12 mouse cellular contexts compared by ENCODE assay signal in the genomic region with DNA sequence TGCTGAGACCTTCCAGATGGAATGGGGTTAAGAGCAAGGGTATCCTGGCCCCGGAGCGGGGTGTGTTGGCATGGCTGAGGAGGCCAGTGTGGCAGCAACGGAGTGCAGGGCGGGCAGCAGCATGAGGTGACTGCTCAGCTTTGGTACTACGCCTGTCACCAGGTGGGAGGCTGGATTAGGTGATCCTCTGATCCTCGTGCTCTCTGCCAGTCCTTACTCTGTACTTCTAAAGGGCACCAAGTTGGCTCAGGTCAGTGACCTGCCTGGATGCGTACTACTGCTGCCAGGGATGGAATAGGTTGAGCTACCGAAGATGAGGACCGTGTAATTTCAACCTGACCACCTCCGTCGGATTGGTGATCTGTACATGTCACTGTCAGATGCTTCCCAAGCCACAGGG.
DNase-seq lines count a peak whose midpoint lies in the region; ATAC-seq and TF ChIP-seq lines count a peak whose summit lies in the region.
"Had no signal": no experiment of that assay in that cellular context is flagged by ENCODE, and none has a peak within 500 bp of the region (broad histone marks: within the 10 kb centered on the region; RNA-seq: fewer than 3 reads in every experiment).

No protein-coding gene starts in this region.

- H3K4me3 ChIP-seq in cerebellum, adult 2 months (replicated peaks; ENCODE audit: insufficient read depth, low read depth, low read length), result no peak overlapping the region
- H3K4me3 ChIP-seq in kidney, embryonic 15.5 days (replicated peaks), result no peak overlapping the region
- H3K4me3 ChIP-seq in liver, postnatal 0 days (ENCODE audit: low read depth, low read length), result no peak overlapping the region
- H3K4me3 ChIP-seq in midbrain, embryonic 13.5 days (replicated peaks), result no peak overlapping the region
- H3K4me3 ChIP-seq: hindbrain, embryonic 12.5 days had no signal

- no peak for TF ChIP-seq CTCF in cerebellum, adult 2 months (IDR thresholded peaks at IDR 0.05; ENCODE audit: borderline replicate concordance, insufficient read depth, low read depth, low read length)
- no peak for TF ChIP-seq CTCF in liver, postnatal 0 days (IDR thresholded peaks at IDR 0.05; ENCODE audit: low read depth)

- 78% methylated on average over 11 of the region's 11 CpGs for WGBS in cerebellum, adult 2 months
- 69% methylated on average over 11 of the region's 11 CpGs for WGBS in kidney, embryonic 15.5 days
- WGBS in liver, postnatal 0 days (ENCODE audit: insufficient replicate concordance), result 85% methylated on average over 11 of the region's 11 CpGs
- WGBS in midbrain, embryonic 13.5 days, result 87% methylated on average over 11 of the region's 11 CpGs

- H3K4me1 ChIP-seq in cerebellum, adult 2 months (ENCODE audit: control insufficient read depth, insufficient read depth, low read length), result peaks cover 22% of the 10 kb centered on the region
- H3K4me1 ChIP-seq in kidney, embryonic 15.5 days, result peaks cover 54% of the 10 kb centered on the region
- peaks cover 29% of the 10 kb centered on the region for H3K4me1 ChIP-seq in liver, postnatal 0 days (ENCODE audit: insufficient read depth)
- peaks cover 34% of the 10 kb centered on the region for H3K4me1 ChIP-seq in midbrain, embryonic 13.5 days (replicated peaks)

- DNase-seq in cerebellum, adult 2 months, result no peak
- DNase-seq in cerebellum, adult 11 months, result no peak
- DNase-seq in kidney, adult 8-10 months, result peak; percentile 51 to 55
- DNase-seq in kidney, postnatal 10 days, result no peak
- DNase-seq in liver, postnatal 0 days, result no peak
- no peak for DNase-seq in embryo, embryonic 10 days (ENCODE audit: low spot score)
- DNase-seq: layer of hippocampus, adult 9-11 months had no signal

- peak overlapping the region; percentile 37 for H3K4me2 ChIP-seq in kidney, embryonic 15.5 days
- H3K4me2 ChIP-seq in liver, postnatal 0 days (ENCODE audit: low read depth, low read length), result no peak overlapping the region
- H3K4me2 ChIP-seq in midbrain, embryonic 13.5 days (replicated peaks), result no peak overlapping the region
- H3K4me2 ChIP-seq: heart, embryonic 11.5 days; hindbrain, embryonic 12.5 days had no signal

- H3K36me3 ChIP-seq in kidney, embryonic 15.5 days, result no peaks in the 10 kb centered on the region
- H3K36me3 ChIP-seq in liver, postnatal 0 days (replicated peaks; ENCODE audit: insufficient read depth, low read length), result no peaks in the 10 kb centered on the region
- H3K36me3 ChIP-seq in midbrain, embryonic 13.5 days, result no peaks in the 10 kb centered on the region
- H3K36me3 ChIP-seq: hindbrain, embryonic 12.5 days had no signal

- H3K9ac ChIP-seq in kidney, embryonic 15.5 days, result 0 out of 2 replicates have a peak overlapping the region, but pooled peaks have one; percentile 21
- no peak overlapping the region for H3K9ac ChIP-seq in liver, postnatal 0 days (replicated peaks)
- H3K9ac ChIP-seq in midbrain, embryonic 13.5 days (replicated peaks), result no peak overlapping the region
- H3K9ac ChIP-seq: hindbrain, embryonic 12.5 days; liver, embryonic 14.5 days had no signal

- peak; percentile 12 for ATAC-seq in kidney, embryonic 15.5 days (replicated peaks; ENCODE audit: low FRiP score)
- ATAC-seq in liver, postnatal 0 days, result no peak
- no peak for ATAC-seq in midbrain, embryonic 13.5 days

- no peaks in the 10 kb centered on the region for H3K9me3 ChIP-seq in kidney, embryonic 15.5 days (replicated peaks)
- H3K9me3 ChIP-seq in liver, postnatal 0 days (ENCODE audit: low read length), result no peaks in the 10 kb centered on the region
- no peaks in the 10 kb centered on the region for H3K9me3 ChIP-seq in midbrain, embryonic 13.5 days
- H3K9me3 ChIP-seq: hindbrain, embryonic 12.5 days had no signal

- no peak for TF ChIP-seq EP300 in liver, postnatal 0 days (IDR thresholded peaks at IDR 0.05; ENCODE audit: low read depth)

- peak overlapping the region; percentile 1; the same call in 1 of the 2 replicates for H3K27ac ChIP-seq in cerebellum, adult 2 months (ENCODE audit: insufficient read depth, low read length)
- peak overlapping the region; percentile 89 for H3K27ac ChIP-seq in kidney, embryonic 15.5 days
- peak overlapping the region; percentile 94; the same call in 1 of the 2 replicates for H3K27ac ChIP-seq in liver, postnatal 0 days (ENCODE audit: low read depth)
- no peak overlapping the region for H3K27ac ChIP-seq in midbrain, embryonic 13.5 days
- H3K27ac ChIP-seq: hindbrain, embryonic 12.5 days; liver, embryonic 14.5 days had no signal

- no peak for TF ChIP-seq POLR2A in cerebellum, adult 2 months (IDR thresholded peaks at IDR 0.05; ENCODE audit: borderline replicate concordance, insufficient read depth, low read length)

- no peaks in the 10 kb centered on the region for H3K27me3 ChIP-seq in cerebellum, adult 2 months (ENCODE audit: control insufficient read depth, insufficient read depth, low read length)
- no peaks in the 10 kb centered on the region for H3K27me3 ChIP-seq in kidney, embryonic 15.5 days
- H3K27me3 ChIP-seq in liver, postnatal 0 days (ENCODE audit: insufficient read depth, low read length), result no peaks in the 10 kb centered on the region
- H3K27me3 ChIP-seq in midbrain, embryonic 13.5 days, result no peaks in the 10 kb centered on the region

Comparison
In these comparisons a context has a peak if more than half of its experiments do, and no peak if none do; other contexts are left out.
1. DNase-seq: peak in kidney, adult 8-10 months (2 of 2); none in cerebellum, adult 2 months (0 of 2), cerebellum, adult 11 months (single experiment), kidney, postnatal 10 days (single experiment), liver, postnatal 0 days (single experiment) and embryo, embryonic 10 days (single experiment).